Mouse (Mus musculus) neural tube, embryonic 13.5 days (tissue): ENCODE data around the gene Ltbp4. TPM values are rescaled to one million over a fixed set of nuclear protein-coding genes. Genes with fewer than 3 reads are reported as not detected.
A peak's percentile ranks its signal among the peaks of the same experiment; 100 is the strongest.

Experiments
- ATAC-seq: fragments of 200-750 bp; cut with Nextera tagmentation; 2 replicates; pipeline ENCODE4 v1.8.0; 2017; ENCODE audit warnings: low read depth, mild to moderate bottlenecking, moderate TSS enrichment, moderate library complexity
- H3K27ac ChIP-seq: fragments of 300-500 bp; sonication (generic); replicated peaks from 2 replicates; pipeline ENCODE4 v1.5.1; 2015; ENCODE audit warnings: moderate library complexity, mild to moderate bottlenecking, inconsistent platforms
- H3K27me3 ChIP-seq: fragments of 300-500 bp; sonication (generic); 2 replicates; pipeline ENCODE4 v1.6.1; 2015; ENCODE audit warnings: mild to moderate bottlenecking, inconsistent platforms
- H3K36me3 ChIP-seq: fragments of 300-500 bp; sonication (generic); 2 replicates; pipeline ENCODE4 v1.6.1; 2015; ENCODE audit warnings: mild to moderate bottlenecking, inconsistent platforms
- H3K4me1 ChIP-seq: fragments of 300-500 bp; sonication (generic); replicated peaks from 2 replicates; pipeline ENCODE4 v1.6.1; 2015; ENCODE audit warnings: inconsistent platforms
- H3K4me2 ChIP-seq: fragments of 300-500 bp; sonication (generic); 2 replicates; pipeline ENCODE4 v1.6.1; 2015; ENCODE audit warnings: inconsistent platforms, mild to moderate bottlenecking, moderate library complexity
- H3K4me3 ChIP-seq: fragments of 300-500 bp; sonication (generic); 2 replicates; pipeline ENCODE4 v1.5.1; 2015; ENCODE audit warnings: mild to moderate bottlenecking, inconsistent platforms
- H3K9ac ChIP-seq: fragments of 300-500 bp; sonication (generic); 2 replicates; pipeline ENCODE4 v1.6.1; 2015; ENCODE audit warnings: moderate library complexity, mild to moderate bottlenecking, inconsistent platforms
- H3K9me3 ChIP-seq: fragments of 300-500 bp; sonication (generic); 2 replicates; pipeline ENCODE4 v1.6.1; 2016; ENCODE audit warnings: inconsistent platforms
- WGBS: fragments of 180-500 bp; shearing (Covaris S2); methylation state at CpG from one replicate; pipeline ENCODE4 v1.1.7; 2015; 5-methylcytosine and 5-hydroxymethylcytosine counted together
- polyA plus RNA-seq: library from polyadenylated mRNA; unstranded; fragments of >200 nt; fragmentation: Nextera tagmentation; extraction: Ambion mirVana; gene quantifications from 2 replicates; pipeline ENCODE4 v1.2.1, GENCODE M21; 2015

Gene Ltbp4
- polyA plus RNA-seq, 1 experiment from 2014 or later, result 6.9 TPM

DNA sequence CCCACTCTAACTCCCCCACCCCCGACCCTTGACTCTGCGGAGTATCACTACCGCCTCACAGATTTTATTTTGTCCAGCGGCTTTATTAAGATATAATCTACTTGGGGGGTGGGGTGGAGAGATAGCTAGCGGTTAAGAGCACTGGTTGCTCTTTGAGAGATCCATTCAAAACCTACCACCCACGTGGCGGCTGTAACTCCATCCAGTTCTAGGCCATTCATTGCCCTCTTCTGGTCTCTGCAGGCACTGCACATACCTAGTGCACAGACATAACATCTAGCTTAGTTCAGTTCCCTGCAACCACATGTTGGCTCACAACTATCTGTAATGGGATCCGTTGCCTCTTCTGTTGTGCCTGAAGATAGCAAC, 51.8 kb downstream of the Ltbp4 start:
- no peaks in the 10 kb centered on the region for H3K9me3 ChIP-seq
- H3K4me1 ChIP-seq, result no peaks in the 10 kb centered on the region; the same call in 1 of the 2 replicates
- H3K9ac ChIP-seq, result no peak overlapping the region
- no peak overlapping the region for H3K27ac ChIP-seq
- no peak overlapping the region for H3K4me3 ChIP-seq
- H3K4me2 ChIP-seq, result peak overlapping the region; percentile 9; the same call in 1 of the 2 replicates
- peak; percentile 78 for ATAC-seq
- WGBS, result 3% methylated on average over 8 of the region's 8 CpGs
- H3K27me3 ChIP-seq, result peaks cover 12% of the 10 kb centered on the region
- peaks cover 23% of the 10 kb centered on the region for H3K36me3 ChIP-seq

DNA sequence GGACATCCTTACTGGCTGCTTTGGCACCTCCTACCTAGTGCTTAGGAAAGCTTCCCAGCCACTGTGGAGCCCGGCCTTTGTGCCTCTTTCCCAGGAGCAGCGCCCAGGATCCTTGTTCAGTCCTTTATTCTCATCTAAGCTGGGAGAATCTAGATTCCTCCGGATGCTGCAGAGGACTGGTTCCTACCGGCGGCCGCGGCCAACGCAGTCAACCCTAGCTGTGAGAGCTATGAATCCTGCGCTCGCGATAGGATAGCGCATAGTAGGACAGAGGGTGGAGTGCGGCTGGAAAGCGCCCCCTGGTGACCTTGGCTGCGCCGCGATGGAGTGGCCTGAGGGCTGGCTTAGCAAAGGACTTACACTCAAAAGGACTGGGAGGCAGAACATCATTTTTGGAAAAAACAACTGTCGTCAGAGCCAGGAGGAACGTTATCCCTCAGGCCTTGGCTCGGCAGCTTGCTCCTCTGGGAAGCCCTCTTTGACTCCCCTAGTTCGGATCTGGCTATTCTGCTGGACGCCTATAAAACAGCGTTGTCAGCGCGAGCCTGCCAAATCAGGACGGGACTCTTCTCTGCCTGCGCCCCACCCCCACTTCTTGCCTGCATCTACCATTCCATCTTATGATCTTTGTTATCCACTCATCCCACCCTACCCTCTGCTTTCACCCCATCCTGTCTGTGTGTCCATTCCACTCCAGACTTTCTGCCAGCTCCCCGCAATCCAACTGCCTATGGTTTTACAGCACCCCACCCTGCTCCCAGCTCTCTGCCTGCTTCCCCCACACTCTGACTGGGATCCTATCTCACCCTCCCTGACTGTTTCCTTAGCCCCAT, 52.4 kb downstream of the Ltbp4 start:
- no peaks in the 10 kb centered on the region for H3K9me3 ChIP-seq
- H3K4me1 ChIP-seq, result no peaks in the 10 kb centered on the region; the same call in 1 of the 2 replicates
- H3K4me3 ChIP-seq, result no peak overlapping the region
- peak; percentile 61 for ATAC-seq
- WGBS, result 1% methylated on average over 28 of the region's 28 CpGs
- H3K4me2 ChIP-seq, result peak overlapping the region; percentile 9
- no peak overlapping the region for H3K9ac ChIP-seq
- peaks cover 12% of the 10 kb centered on the region for H3K27me3 ChIP-seq
- peaks cover 27% of the 10 kb centered on the region for H3K36me3 ChIP-seq
- no peak overlapping the region for H3K27ac ChIP-seq

DNA sequence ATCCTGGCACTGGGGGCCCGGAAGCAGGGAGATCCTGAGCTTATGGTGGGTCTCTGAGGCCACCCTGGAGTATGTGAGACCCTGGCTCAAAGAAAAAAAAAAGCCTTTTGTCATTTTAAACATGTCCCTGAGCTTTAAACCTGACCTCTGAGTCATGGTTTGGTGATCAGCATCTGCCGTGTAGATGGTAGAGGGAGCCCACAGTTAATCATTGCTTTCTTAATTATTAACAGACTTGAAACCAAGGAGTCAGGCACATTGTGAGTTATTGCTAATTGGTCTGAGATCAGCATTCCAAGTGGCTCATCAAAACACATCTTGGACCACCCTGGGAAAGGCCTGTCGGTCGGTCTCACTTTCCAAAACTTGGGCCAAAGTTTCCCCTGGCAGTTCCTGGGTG, 55.3 kb downstream of the Ltbp4 start:
- H3K36me3 ChIP-seq, result peaks cover 56% of the 10 kb centered on the region
- H3K27me3 ChIP-seq, result peaks cover 12% of the 10 kb centered on the region
- 57% methylated on average over 4 of the region's 4 CpGs for WGBS
- ATAC-seq, result no peak
- no peak overlapping the region for H3K4me3 ChIP-seq
- H3K27ac ChIP-seq, result no peak overlapping the region
- H3K9ac ChIP-seq, result no peak overlapping the region
- no peaks in the 10 kb centered on the region; the same call in 1 of the 2 replicates for H3K4me1 ChIP-seq
- no peak overlapping the region for H3K4me2 ChIP-seq
- H3K9me3 ChIP-seq, result no peaks in the 10 kb centered on the region

DNA sequence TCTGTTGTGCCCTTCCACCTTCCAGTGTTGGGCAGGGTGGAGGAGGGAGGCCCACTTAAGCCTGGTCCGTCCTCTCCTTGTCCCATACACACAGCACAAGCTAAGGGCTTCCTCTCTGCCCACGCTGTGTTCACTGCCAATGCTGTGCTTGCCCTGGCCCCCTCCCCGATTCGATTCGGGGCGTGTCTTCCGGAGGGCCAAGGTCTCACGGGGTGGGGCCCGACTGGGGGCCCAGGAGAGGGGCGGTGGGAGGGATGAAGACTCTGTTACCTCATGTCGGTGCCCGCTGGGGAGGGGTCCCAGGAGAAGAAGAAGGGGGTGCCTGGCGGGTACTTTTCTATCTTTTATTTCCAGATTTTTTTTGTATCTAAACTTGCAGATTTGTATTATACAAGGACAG, 55.8 kb downstream of the Ltbp4 start:
- ATAC-seq, result no peak
- no peaks in the 10 kb centered on the region; the same call in 1 of the 2 replicates for H3K4me1 ChIP-seq
- no peak overlapping the region for H3K4me3 ChIP-seq
- no peaks in the 10 kb centered on the region for H3K9me3 ChIP-seq
- 79% methylated on average over 13 of the region's 13 CpGs for WGBS
- H3K9ac ChIP-seq, result no peak overlapping the region
- H3K27me3 ChIP-seq, result peaks cover 9% of the 10 kb centered on the region; the same call in 1 of the 2 replicates
- H3K4me2 ChIP-seq, result no peak overlapping the region
- H3K27ac ChIP-seq, result no peak overlapping the region
- H3K36me3 ChIP-seq, result peaks cover 61% of the 10 kb centered on the region

DNA sequence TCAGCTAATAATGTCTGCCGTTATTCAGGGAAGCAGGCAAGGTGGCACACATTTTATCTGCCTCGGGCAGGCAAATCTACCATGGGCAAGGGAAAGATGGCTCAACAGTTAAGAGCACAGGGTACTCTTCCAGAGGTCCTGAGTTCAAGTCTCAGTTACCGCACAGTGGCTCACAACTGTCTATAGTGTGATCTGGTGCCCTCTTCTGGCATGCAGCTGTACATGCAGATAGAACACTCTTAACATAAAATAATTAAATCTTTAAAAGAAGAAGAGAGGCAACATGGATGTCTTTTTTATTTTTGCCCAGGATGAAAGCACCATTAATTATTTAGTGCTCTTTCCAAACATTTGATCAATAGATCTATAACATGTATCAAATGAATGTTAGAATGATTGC, 60.3 kb downstream of the Ltbp4 start:
- no peak overlapping the region for H3K9ac ChIP-seq
- no peak overlapping the region for H3K4me3 ChIP-seq
- no peak for ATAC-seq
- H3K36me3 ChIP-seq, result peaks cover 94% of the 10 kb centered on the region
- H3K27ac ChIP-seq, result no peak overlapping the region
- no peaks in the 10 kb centered on the region for H3K9me3 ChIP-seq
- WGBS, result 91% methylated on average over 3 of the region's 3 CpGs
- H3K4me2 ChIP-seq, result no peak overlapping the region
- H3K4me1 ChIP-seq, result no peaks in the 10 kb centered on the region
- no peaks in the 10 kb centered on the region for H3K27me3 ChIP-seq

DNA sequence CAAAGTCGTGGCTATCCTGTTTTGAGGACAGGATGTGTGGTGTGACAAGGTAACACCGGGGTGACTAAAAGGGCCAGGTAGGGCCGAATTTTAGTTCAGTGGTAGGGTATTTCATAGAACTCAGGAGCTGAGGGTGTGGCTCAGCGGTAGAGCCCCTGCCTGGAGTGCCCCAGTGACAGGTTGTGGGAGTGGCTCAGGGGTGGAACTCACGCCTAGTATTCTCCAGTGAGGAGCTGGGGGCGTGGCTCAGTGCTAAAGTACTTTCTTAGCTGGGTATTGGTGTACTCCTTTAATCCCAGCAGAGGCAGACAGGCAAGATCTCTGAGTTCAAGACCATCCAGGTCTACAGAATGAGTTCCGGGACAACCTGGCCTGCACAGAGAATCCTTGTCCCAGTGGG, 61.5 kb downstream of the Ltbp4 start:
- no peak for ATAC-seq
- no peak overlapping the region for H3K4me2 ChIP-seq

DNA sequence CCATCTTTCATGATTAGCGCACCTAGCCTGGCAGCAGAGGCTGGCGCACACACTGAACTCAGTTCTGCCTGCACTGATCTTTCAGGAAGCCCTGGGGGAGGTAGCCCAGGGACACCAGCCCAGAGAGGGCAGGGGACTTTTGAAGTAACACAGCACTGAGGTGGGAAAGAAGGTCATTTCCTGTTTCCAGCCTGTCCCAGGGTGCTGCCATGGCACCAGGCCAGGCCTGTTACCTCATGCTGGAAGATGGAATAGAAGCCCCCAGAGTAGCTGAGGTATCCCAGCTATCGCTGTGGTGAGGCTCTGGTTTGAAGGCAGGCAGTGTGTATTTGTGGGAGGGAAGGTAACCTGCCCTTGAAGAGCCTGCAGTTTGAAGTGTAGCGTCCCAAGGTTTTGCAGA, 62.6 kb downstream of the Ltbp4 start:
- no peaks in the 10 kb centered on the region for H3K4me1 ChIP-seq

More for the DNA sequence above, 61.5 kb downstream of the Ltbp4 start:
- Histone ChIP-seq H3K4me3 (no peak overlapping the region), H3K9ac (no peak overlapping the region), H3K36me3 (peaks cover 94% of the 10 kb centered on the region), H3K4me1 (no peaks in the 10 kb centered on the region), H3K27me3 (no peaks in the 10 kb centered on the region), H3K9me3 (no peaks in the 10 kb centered on the region), H3K27ac (no peak overlapping the region)
- WGBS, result 57% methylated on average over 7 of the region's 7 CpGs

DNA sequence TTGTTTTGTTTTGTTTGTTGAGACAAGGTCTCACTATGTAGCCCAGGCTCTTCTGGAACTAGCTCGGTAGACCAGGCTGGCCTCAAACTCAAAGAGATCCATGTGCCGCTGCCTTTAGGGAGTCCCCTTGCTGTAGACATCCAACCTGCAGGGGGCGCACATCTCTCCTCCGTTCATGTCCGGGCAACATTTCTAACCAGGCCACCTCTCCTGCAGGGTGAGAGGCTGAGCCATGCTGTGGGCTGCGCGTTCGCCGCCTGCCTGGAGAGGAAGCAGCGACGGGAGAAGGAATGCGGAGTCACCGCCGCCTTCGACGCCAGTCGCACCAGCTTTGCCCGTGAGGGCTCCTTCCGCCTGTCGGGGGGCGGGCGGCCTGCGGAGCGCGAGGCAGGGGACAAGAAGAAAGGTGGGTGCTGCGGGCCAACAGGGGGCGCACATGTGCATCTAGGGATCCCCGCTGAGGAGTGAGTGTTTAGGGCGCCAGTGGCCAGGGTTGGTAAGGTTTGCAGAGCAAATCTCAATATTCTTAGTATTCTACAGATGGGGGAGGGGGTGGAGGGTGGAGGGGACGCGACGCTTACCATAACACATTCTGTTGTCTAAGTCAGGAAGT, 63.6 kb downstream of the Ltbp4 start:
- no peak overlapping the region for H3K4me3 ChIP-seq
- no peaks in the 10 kb centered on the region for H3K27me3 ChIP-seq
- H3K9ac ChIP-seq, result no peak overlapping the region
- 0 out of 2 replicates have a peak, but pooled peaks have one; percentile 33 for ATAC-seq
- H3K9me3 ChIP-seq, result no peaks in the 10 kb centered on the region
- 51% methylated on average over 32 of the region's 32 CpGs for WGBS
- peaks cover 95% of the 10 kb centered on the region for H3K36me3 ChIP-seq
- no peak overlapping the region for H3K27ac ChIP-seq
- H3K4me1 ChIP-seq, result no peaks in the 10 kb centered on the region
- H3K4me2 ChIP-seq, result no peak overlapping the region

More for the DNA sequence above, 62.6 kb downstream of the Ltbp4 start:
- H3K9ac ChIP-seq, result no peak overlapping the region
- H3K4me3 ChIP-seq, result no peak overlapping the region
- no peaks in the 10 kb centered on the region for H3K9me3 ChIP-seq
- WGBS, result 94% methylated on average over 4 of the region's 4 CpGs
- H3K27me3 ChIP-seq, result no peaks in the 10 kb centered on the region
- no peak overlapping the region for H3K4me2 ChIP-seq
- H3K36me3 ChIP-seq, result peaks cover 95% of the 10 kb centered on the region
- ATAC-seq, result no peak
- H3K27ac ChIP-seq, result no peak overlapping the region

DNA sequence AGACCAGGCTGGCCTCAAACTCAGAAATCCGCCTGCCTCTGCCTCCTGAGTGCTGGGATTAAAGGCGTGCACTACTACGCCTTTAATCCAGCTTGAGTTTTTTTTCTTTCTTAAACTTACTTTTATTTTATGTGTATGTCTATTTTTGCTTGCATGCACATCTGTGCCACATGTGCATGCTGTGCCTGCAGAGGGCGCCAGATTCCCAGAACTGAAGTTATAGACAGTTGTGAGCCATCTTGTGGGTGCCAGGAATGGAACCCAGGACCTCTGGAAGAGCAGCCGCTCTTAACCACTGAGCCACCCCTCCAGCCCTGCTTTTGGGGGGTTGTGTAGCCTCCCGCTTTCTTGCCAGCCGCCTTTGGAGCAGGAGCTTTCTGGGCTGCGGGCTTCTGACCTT, 66.1 kb downstream of the Ltbp4 start:
- no peak for ATAC-seq
- Histone ChIP-seq H3K27me3 (no peaks in the 10 kb centered on the region), H3K9ac (no peak overlapping the region), H3K4me3 (no peak overlapping the region), H3K27ac (no peak overlapping the region), H3K4me2 (no peak overlapping the region), H3K9me3 (no peaks in the 10 kb centered on the region), H3K4me1 (no peaks in the 10 kb centered on the region), H3K36me3 (peaks cover 95% of the 10 kb centered on the region)
- 88% methylated on average over 8 of the region's 8 CpGs for WGBS

DNA sequence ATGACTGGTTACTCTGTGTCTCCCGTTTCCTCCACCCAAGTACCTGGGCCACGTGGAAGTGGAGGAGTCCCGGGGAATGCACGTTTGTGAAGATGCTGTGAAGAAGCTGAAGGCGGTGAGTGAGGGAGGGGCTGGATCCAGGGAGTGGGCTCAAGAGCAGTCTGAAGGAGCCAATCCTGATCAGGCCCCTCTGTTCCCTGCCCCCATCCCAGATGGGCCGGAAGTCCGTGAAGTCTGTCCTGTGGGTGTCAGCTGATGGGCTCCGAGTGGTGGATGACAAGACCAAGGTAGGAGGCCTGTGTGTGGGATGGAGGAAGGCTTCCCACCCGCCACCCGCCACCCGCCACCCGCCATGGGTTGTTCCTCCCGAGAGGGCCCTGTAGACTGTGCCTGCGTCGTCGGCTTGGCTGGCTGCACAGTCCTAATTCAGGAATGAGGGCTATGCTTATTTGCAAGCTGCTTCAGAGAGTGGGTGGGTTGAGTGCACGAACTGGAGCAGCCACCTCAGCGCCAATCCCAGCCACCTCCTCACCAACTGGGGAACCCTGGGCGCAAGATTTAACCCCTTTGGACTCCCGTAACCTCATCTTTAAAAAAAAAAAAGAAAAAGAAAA, 70.9 kb downstream of the Ltbp4 start:
- ATAC-seq, result no peak
- no peaks in the 10 kb centered on the region for H3K9me3 ChIP-seq

DNA sequence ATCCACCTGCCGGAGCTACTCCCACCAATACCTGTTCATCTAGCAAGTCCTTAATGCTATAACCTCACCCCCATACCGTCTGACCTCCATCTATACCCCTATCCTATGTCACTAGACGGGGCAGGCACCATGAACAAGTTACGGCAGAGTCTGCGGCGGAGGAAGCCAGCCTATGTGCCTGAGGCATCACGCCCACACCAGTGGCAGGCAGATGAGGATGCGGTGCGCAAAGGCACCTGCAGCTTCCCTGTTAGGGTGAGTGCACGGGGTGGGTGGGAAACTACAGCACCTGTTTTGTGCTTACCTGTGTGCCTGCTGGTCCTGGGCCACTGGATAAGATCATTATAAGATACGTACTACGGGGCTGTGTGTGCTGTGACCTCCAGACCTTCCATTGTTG, 72.7 kb downstream of the Ltbp4 start:
- Histone ChIP-seq H3K4me3 (no peak overlapping the region), H3K9me3 (no peaks in the 10 kb centered on the region), H3K9ac (no peak overlapping the region), H3K36me3 (peaks cover 83% of the 10 kb centered on the region), H3K4me2 (no peak overlapping the region), H3K4me1 (peaks cover 27% of the 10 kb centered on the region), H3K27ac (no peak overlapping the region), H3K27me3 (no peaks in the 10 kb centered on the region)
- 94% methylated on average over 12 of the region's 12 CpGs for WGBS
- ATAC-seq, result no peak

More for the DNA sequence above, 70.9 kb downstream of the Ltbp4 start:
- Histone ChIP-seq H3K9ac (no peak overlapping the region; the same call in 1 of the 2 replicates), H3K4me1 (peaks cover 9% of the 10 kb centered on the region), H3K4me3 (no peak overlapping the region), H3K4me2 (no peak overlapping the region), H3K27me3 (no peaks in the 10 kb centered on the region), H3K36me3 (peaks cover 100% of the 10 kb centered on the region), H3K27ac (no peak overlapping the region)
- WGBS, result 77% methylated on average over 20 of the region's 20 CpGs

DNA sequence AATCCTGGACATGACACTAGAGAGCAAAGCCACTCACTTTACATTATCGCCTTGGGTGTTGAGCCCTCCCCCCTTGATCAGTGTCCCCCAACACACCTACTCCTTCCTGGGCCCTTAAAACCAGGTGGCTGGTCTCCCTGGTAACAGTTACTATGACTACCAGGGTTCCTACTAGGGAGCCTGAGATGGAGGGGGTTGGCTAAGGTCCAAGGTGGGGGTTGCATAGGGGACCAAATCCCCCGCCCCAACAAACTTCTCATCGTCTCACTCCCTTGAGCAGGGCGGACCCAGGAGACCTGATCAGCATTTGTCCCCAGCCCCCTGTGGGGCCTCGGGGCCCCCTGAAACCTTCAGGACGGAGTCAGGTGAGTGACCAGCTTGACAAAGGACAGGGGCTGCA, 75.6 kb downstream of the Ltbp4 start:
- Histone ChIP-seq H3K9ac (peak overlapping the region; percentile 38; the same call in 1 of the 2 replicates), H3K36me3 (peaks cover 54% of the 10 kb centered on the region), H3K27ac (0 out of 2 replicates have a peak overlapping the region, but pooled peaks have one; percentile 1), H3K4me3 (no peak overlapping the region), H3K4me2 (no peak overlapping the region), H3K9me3 (no peaks in the 10 kb centered on the region), H3K4me1 (peaks cover 47% of the 10 kb centered on the region), H3K27me3 (no peaks in the 10 kb centered on the region)
- 65% methylated on average over 6 of the region's 6 CpGs for WGBS
- ATAC-seq, result no peak
